Mouse (Mus musculus): ENCODE results near the gene Cenpp.

GRCm38 (mm10) chr13:49428042-49428675 lies 224.4 kb downstream of the Cenpp start:
- TF ChIP-seq CTCF (IDR thresholded peaks at IDR 0.05) (no peak), EP300 (IDR thresholded peaks at IDR 0.05) (no peak)

All from lung, postnatal 0 days (tissue).